Mouse (Mus musculus): ENCODE measurements around the gene Ifitm10. TPM values are rescaled to one million over a fixed set of nuclear protein-coding genes. Genes with fewer than 3 reads are reported as not detected.

The Ifitm10 gene
- polyA plus RNA-seq, 1 experiment from 2014 or later, result 0.32 TPM

DNA sequence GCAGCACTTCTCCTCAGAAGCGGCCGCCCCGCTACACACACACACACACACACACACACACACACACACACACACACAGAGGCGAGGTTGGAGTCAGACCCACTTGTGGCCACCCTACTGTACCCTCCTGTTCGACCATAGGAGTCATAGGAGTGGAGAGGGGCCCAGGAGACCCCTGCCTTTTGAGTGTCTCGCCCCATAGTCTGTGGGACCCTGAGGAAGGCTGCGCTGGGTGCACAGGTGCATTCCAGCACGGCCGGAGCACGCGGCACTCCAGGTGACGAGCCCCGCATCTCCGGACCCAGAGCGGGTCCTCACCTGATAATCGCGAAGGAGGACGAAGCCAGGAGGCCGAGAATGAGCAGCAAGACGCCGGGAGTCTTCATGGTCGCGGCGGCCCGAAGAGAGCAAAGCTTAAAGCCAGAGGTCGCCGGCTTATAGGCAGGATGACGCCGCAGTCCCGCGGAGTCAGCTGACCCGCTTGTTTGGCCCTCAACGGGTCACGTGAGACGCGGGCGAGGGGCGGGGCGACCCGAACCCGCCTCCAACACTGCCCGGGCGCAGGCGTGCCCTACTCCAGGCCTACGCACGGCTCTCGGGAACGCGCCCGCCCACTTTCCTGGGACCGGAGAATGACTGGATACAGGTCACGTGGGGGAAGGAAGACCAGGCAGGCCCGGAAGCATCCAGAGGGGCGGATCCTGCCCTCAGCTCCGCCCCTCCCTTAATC, 14.0 kb upstream of the Ifitm10 start, which contains the start of gene Ctsd:
Gene Ctsd, minus strand, starts transcription at position 620 of the 730 bp plus-strand sequence.
- no peak within 1 kb of the TSS for H3K27ac ChIP-seq (ENCODE audit: low read depth, low read length)

DNA sequence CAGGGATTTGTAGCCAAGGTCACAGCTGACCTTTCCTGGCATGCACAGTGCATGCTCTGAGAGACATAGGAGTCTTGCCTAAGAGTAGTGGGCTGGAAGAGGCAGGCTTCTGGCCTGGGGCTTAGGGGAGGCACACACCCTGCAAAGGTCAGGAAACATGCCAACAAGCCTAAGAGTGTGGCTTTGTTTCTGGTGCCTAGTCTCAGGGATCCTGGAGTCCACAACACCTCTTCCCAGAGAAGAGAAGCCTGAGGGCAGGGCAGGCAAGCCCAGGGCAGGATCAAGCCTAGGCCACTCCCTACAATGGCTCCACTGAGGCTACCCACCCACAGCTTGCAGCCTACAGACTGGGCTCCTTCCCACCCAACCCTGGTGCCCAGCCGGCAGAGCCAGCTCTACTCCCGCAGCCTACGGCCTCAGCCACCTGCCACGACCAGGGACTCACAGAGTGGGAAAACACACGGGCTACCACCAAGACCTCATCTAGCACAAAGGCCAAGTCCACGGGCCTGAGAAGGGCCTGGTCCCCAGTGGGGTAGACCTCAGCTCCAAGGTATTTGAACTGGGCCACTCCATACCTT, 13.2 kb upstream of the Ifitm10 start:
- peak overlapping the region; percentile 87 for H3K4me2 ChIP-seq (ENCODE audit: low read depth, low read length, severe bottlenecking)
- no peak overlapping the region for H3K27ac ChIP-seq (ENCODE audit: low read depth, low read length)
- DNase-seq (ENCODE audit: low spot score), result no peak
- ATAC-seq (replicated peaks; ENCODE audit: low FRiP score), result no peak
- H3K36me3 ChIP-seq (ENCODE audit: control insufficient read depth, insufficient read depth, low read length), result peaks cover 4% of the 10 kb centered on the region; the same call in 1 of the 2 replicates
- peak overlapping the region; percentile 83 for H3K9ac ChIP-seq (ENCODE audit: low read length)
- no peaks in the 10 kb centered on the region for H3K9me3 ChIP-seq (ENCODE audit: control insufficient read depth, low read length)
- H3K27me3 ChIP-seq (ENCODE audit: control insufficient read depth, insufficient read depth, low read length), result no peaks in the 10 kb centered on the region
- H3K4me1 ChIP-seq (replicated peaks; ENCODE audit: control insufficient read depth, insufficient read depth, low read length), result peaks cover 8% of the 10 kb centered on the region
- WGBS, result 47% methylated on average over 6 of the region's 6 CpGs
- peak overlapping the region; percentile 84 for H3K4me3 ChIP-seq (ENCODE audit: low read depth, low read length)

More for the DNA sequence above, 14.0 kb upstream of the Ifitm10 start, which contains the start of gene Ctsd:
- under 1% methylated on average over 51 of the region's 55 CpGs for WGBS
- Histone ChIP-seq H3K9me3 (ENCODE audit: control insufficient read depth, low read length) (no peaks in the 10 kb centered on the region), H3K27me3 (ENCODE audit: control insufficient read depth, insufficient read depth, low read length) (no peaks in the 10 kb centered on the region), H3K9ac (ENCODE audit: low read length) (peak within 1 kb of the TSS; percentile 83), H3K4me2 (ENCODE audit: low read depth, low read length, severe bottlenecking) (peak within 1 kb of the TSS; percentile 87), H3K4me1 (replicated peaks; ENCODE audit: control insufficient read depth, insufficient read depth, low read length) (peaks cover 8% of the 10 kb centered on the region), H3K4me3 (ENCODE audit: low read depth, low read length) (peak within 1 kb of the TSS; percentile 84), H3K36me3 (ENCODE audit: control insufficient read depth, insufficient read depth, low read length) (peaks cover under 1% of the 10 kb centered on the region; the same call in 1 of the 2 replicates)
- DNase-seq (ENCODE audit: low spot score) (peak; percentile 99), ATAC-seq (replicated peaks; ENCODE audit: low FRiP score) (peak; percentile 98)

- Histone ChIP-seq H3K27ac (ENCODE audit: low read depth, low read length) (no peak overlapping the region), H3K4me3 (ENCODE audit: low read depth, low read length) (peak overlapping the region; percentile 84; the same call in 1 of the 2 replicates), H3K4me1 (replicated peaks; ENCODE audit: control insufficient read depth, insufficient read depth, low read length) (peaks cover 8% of the 10 kb centered on the region), H3K9me3 (ENCODE audit: control insufficient read depth, low read length) (no peaks in the 10 kb centered on the region), H3K27me3 (ENCODE audit: control insufficient read depth, insufficient read depth, low read length) (no peaks in the 10 kb centered on the region), H3K9ac (ENCODE audit: low read length) (no peak overlapping the region), H3K36me3 (ENCODE audit: control insufficient read depth, insufficient read depth, low read length) (peaks cover 4% of the 10 kb centered on the region; the same call in 1 of the 2 replicates), H3K4me2 (ENCODE audit: low read depth, low read length, severe bottlenecking) (peak overlapping the region; percentile 87; the same call in 1 of the 2 replicates)
- ATAC-seq (replicated peaks; ENCODE audit: low FRiP score) (no peak), DNase-seq (ENCODE audit: low spot score) (no peak)
- 92% methylated on average over 3 of the region's 3 CpGs for WGBS
Measured at GRCm38 (mm10) chr7:142385742-142386403, 12.3 kb upstream of the Ifitm10 start.

DNA sequence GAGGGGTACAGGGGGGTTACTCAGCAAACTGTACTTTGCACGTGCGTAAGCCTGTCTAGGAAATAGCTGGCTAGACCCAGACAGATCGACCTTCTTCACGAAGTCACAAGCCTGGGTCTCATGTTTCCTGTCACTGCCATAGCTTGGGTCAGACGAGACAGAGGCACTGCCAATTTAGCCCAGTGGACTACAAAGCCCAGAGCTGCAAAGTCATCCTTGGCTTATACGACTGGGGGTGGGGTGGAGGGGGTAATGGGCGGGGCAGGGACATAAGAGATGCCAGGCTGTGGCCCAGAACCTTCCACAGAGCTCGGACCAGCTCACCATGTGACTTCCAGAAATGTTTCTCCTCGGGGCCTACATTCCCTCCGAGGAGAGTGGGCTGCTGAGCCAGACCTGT, 10.8 kb upstream of the Ifitm10 start:
- Histone ChIP-seq H3K27ac (ENCODE audit: low read depth, low read length) (no peak overlapping the region), H3K9ac (ENCODE audit: low read length) (no peak overlapping the region), H3K27me3 (ENCODE audit: control insufficient read depth, insufficient read depth, low read length) (no peaks in the 10 kb centered on the region), H3K4me1 (replicated peaks; ENCODE audit: control insufficient read depth, insufficient read depth, low read length) (peaks cover 8% of the 10 kb centered on the region), H3K4me2 (ENCODE audit: low read depth, low read length, severe bottlenecking) (no peak overlapping the region), H3K4me3 (ENCODE audit: low read depth, low read length) (no peak overlapping the region), H3K36me3 (ENCODE audit: control insufficient read depth, insufficient read depth, low read length) (peaks cover 4% of the 10 kb centered on the region; the same call in 1 of the 2 replicates), H3K9me3 (ENCODE audit: control insufficient read depth, low read length) (no peaks in the 10 kb centered on the region)
- no peak for DNase-seq (ENCODE audit: low spot score)
- no peak for ATAC-seq (replicated peaks; ENCODE audit: low FRiP score)
- WGBS, result 90% methylated on average over 10 of the region's 10 CpGs

DNA sequence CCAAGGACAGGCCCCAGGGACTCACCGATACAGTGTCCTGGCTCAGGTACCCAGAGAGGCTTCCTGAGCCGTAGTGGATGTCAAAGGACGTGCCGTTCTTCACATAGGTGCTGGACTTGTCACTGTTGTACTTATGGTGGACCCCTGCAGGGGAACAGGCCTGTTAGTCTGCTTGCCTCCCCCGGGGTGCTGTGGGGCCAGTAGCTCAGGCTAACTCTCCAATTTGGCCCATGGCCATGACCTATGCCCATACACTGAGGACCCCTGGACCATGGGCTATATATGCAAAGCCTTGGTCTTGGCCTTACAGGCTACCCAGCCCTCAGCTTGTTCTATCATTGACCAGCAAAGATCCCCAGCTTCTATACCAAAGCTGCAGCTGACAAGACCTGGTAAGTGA, 9.0 kb upstream of the Ifitm10 start, which contains the start of gene Gm49369:
Gene Gm49369, minus strand, starts transcription at position 101 of the 400 bp plus-strand sequence.
- H3K9me3 ChIP-seq (ENCODE audit: control insufficient read depth, low read length), result no peaks in the 10 kb centered on the region
- DNase-seq (ENCODE audit: low spot score) (no peak), ATAC-seq (replicated peaks; ENCODE audit: low FRiP score) (no peak)
- peaks cover 8% of the 10 kb centered on the region for H3K4me1 ChIP-seq (replicated peaks; ENCODE audit: control insufficient read depth, insufficient read depth, low read length)
- H3K4me3 ChIP-seq (ENCODE audit: low read depth, low read length), result no peak within 1 kb of the TSS
- H3K27ac ChIP-seq (ENCODE audit: low read depth, low read length), result no peak within 1 kb of the TSS
- H3K36me3 ChIP-seq (ENCODE audit: control insufficient read depth, insufficient read depth, low read length), result peaks cover 4% of the 10 kb centered on the region; the same call in 1 of the 2 replicates
- no peak within 1 kb of the TSS for H3K9ac ChIP-seq (ENCODE audit: low read length)
- H3K27me3 ChIP-seq (ENCODE audit: control insufficient read depth, insufficient read depth, low read length), result no peaks in the 10 kb centered on the region
- H3K4me2 ChIP-seq (ENCODE audit: low read depth, low read length, severe bottlenecking), result no peak within 1 kb of the TSS
- 92% methylated on average over 5 of the region's 5 CpGs for WGBS

DNA sequence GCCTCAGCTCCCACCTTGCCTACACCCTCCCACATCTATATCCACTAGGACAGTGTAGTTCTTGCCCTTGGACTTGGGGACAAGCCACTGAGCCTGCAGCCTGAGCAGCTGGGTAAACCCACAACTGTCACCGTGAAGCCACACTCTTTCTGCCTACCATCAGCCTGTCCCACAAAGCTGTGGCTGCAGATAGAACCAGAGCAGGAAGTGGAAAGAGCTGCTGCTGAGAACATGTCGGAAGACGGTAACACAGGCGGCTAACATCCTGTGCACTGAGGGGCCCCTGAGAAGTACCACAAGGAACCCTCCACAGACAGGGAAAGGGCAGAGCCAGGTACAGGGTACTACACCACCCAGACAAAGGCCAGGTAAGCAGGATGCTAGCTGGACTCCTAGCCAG, 7.6 kb upstream of the Ifitm10 start:
- Histone ChIP-seq H3K4me3 (ENCODE audit: low read depth, low read length) (no peak overlapping the region), H3K36me3 (ENCODE audit: control insufficient read depth, insufficient read depth, low read length) (peaks cover 4% of the 10 kb centered on the region; the same call in 1 of the 2 replicates), H3K27ac (ENCODE audit: low read depth, low read length) (no peak overlapping the region), H3K27me3 (ENCODE audit: control insufficient read depth, insufficient read depth, low read length) (no peaks in the 10 kb centered on the region), H3K9ac (ENCODE audit: low read length) (no peak overlapping the region), H3K4me2 (ENCODE audit: low read depth, low read length, severe bottlenecking) (no peak overlapping the region), H3K9me3 (ENCODE audit: control insufficient read depth, low read length) (no peaks in the 10 kb centered on the region), H3K4me1 (replicated peaks; ENCODE audit: control insufficient read depth, insufficient read depth, low read length) (no peaks in the 10 kb centered on the region)
- ATAC-seq (replicated peaks; ENCODE audit: low FRiP score), result no peak
- DNase-seq (ENCODE audit: low spot score), result no peak
- 93% methylated on average over 4 of the region's 4 CpGs for WGBS

DNA sequence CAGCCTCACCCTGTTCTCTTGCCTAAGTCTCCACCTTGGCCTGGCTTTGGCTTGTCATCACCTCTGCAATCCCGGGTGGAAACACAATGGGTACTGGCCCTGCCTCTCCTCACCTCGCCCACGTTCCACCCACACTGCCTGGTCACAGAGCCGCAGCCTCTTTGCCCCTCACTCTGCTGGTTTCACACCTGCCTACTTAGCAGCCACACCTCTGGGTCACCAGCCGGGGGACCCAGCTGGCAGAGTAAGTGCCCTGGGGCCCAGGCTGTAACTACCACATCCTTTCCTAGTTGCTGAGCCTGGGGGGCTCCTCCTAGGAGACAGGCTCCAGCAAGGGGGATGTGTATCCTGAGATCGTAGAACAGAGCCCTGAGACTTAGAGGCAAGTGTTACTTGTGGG, 5.6 kb upstream of the Ifitm10 start:
- peaks cover 4% of the 10 kb centered on the region; the same call in 1 of the 2 replicates for H3K36me3 ChIP-seq (ENCODE audit: control insufficient read depth, insufficient read depth, low read length)
- H3K4me2 ChIP-seq (ENCODE audit: low read depth, low read length, severe bottlenecking), result no peak overlapping the region
- H3K9ac ChIP-seq (ENCODE audit: low read length), result no peak overlapping the region
- ATAC-seq (replicated peaks; ENCODE audit: low FRiP score), result no peak
- H3K27me3 ChIP-seq (ENCODE audit: control insufficient read depth, insufficient read depth, low read length), result no peaks in the 10 kb centered on the region
- no peak for DNase-seq (ENCODE audit: low spot score)
- H3K4me1 ChIP-seq (replicated peaks; ENCODE audit: control insufficient read depth, insufficient read depth, low read length), result no peaks in the 10 kb centered on the region
- H3K27ac ChIP-seq (ENCODE audit: low read depth, low read length), result no peak overlapping the region
- no peaks in the 10 kb centered on the region for H3K9me3 ChIP-seq (ENCODE audit: control insufficient read depth, low read length)
- H3K4me3 ChIP-seq (ENCODE audit: low read depth, low read length), result no peak overlapping the region
- 83% methylated on average over 6 of the region's 6 CpGs for WGBS

GRCm38 (mm10) chr7:142377233-142377925, 3.8 kb upstream of the Ifitm10 start:
- WGBS, result 91% methylated on average over 14 of the region's 14 CpGs
- DNase-seq (ENCODE audit: low spot score), result no peak
- Histone ChIP-seq H3K9me3 (ENCODE audit: control insufficient read depth, low read length) (no peaks in the 10 kb centered on the region), H3K9ac (ENCODE audit: low read length) (no peak overlapping the region), H3K4me3 (ENCODE audit: low read depth, low read length) (no peak overlapping the region), H3K36me3 (ENCODE audit: control insufficient read depth, insufficient read depth, low read length) (peaks cover 2% of the 10 kb centered on the region; the same call in 1 of the 2 replicates), H3K27ac (ENCODE audit: low read depth, low read length) (no peak overlapping the region), H3K27me3 (ENCODE audit: control insufficient read depth, insufficient read depth, low read length) (peaks cover 7% of the 10 kb centered on the region; the same call in 1 of the 2 replicates), H3K4me2 (ENCODE audit: low read depth, low read length, severe bottlenecking) (no peak overlapping the region), H3K4me1 (replicated peaks; ENCODE audit: control insufficient read depth, insufficient read depth, low read length) (no peaks in the 10 kb centered on the region)
- no peak for ATAC-seq (replicated peaks; ENCODE audit: low FRiP score)
